Mouse (Mus musculus) bone marrow, adult 2 months (tissue): ENCODE measurements around the gene Abcg1.

Experiments used
- CTCF ChIP-seq: fragments of 200-500 bp; IDR thresholded peaks from 2 replicates; pipeline ENCODE4 v1.5.1; 2011; ENCODE audit warnings: low read length, control low read depth; ENCODE audit not compliant: control insufficient read depth, insufficient read depth
- POLR2A ChIP-seq: fragments of 200-500 bp; IDR thresholded peaks from 2 replicates; pipeline ENCODE4 v1.6.1; 2011; ENCODE audit warnings: low read depth, mild to moderate bottlenecking, control low read depth, low read length, borderline replicate concordance; ENCODE audit not compliant: control insufficient read depth

GRCm38 (mm10) chr17:31096893-31097292, 39.4 kb downstream of the Abcg1 start:
- TF ChIP-seq CTCF (no peak), POLR2A (no peak)
